Mouse (Mus musculus) kidney, adult 11 months (tissue): ENCODE measurements at regions not wholly inside any gene's neighbourhood (a gene's known extent, or its start where the extent isn't known, plus 50 kb on each side); places are given as distances from the start of the nearest gene placed in this dataset.

Experiments used
- DNase-seq: peaks from one replicate; pipeline ENCODE4 v3.0.0; 2022

DNA sequence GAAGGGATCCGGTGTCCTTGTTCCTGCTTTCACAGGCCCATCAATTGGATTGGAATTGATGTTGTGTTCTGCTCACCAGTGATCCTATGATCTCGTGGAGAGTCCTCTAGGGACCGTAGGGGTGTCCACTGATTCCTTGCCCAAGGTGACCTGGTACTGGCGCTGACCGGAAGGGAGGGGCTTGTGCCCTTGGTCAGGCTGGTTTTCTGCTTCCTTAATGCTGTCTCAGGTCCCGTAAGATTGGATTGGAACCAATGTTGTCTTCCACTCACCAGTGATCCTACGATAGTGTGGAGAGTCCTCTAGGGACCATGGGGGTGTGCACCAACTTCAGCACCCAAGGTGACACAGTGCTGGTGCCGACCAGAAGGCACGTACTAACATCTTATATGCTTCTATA lies 324.9 kb upstream of the Ptchd4 start:
- no peak for DNase-seq

GRCm38 (mm10) chr17:42008415-42008814 lies 307.3 kb upstream of the Ptchd4 start:
- no peak for DNase-seq

DNA sequence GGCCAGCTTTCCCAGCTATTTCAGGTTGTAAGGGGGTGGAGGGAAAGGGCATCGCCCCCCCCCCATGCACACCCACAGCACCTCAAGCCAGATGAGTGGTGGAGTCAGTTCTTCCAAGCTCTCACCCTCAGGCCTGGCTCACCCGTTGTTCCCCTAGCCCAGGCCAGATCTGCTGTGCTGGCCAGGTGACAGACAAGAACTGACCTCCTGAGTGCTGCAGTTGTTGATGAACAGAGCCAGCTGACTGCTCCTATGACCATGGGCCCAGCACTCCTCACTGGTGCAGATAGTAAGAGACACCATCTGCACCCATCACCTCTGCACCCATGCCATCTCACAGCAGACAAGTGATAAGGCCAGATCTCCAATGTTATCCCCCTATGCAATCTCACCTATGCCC lies 291.5 kb upstream of the Ptchd4 start:
- DNase-seq = no peak

GRCm38 (mm10) chr17:42027253-42027652 lies 288.5 kb upstream of the Ptchd4 start:
- DNase-seq = no peak

GRCm38 (mm10) chr17:42029452-42029851 lies 286.3 kb upstream of the Ptchd4 start:
- no peak for DNase-seq

- DNase-seq = no peak
Observed at GRCm38 (mm10) chr17:42037089-42037488, 278.7 kb upstream of the Ptchd4 start.

DNA sequence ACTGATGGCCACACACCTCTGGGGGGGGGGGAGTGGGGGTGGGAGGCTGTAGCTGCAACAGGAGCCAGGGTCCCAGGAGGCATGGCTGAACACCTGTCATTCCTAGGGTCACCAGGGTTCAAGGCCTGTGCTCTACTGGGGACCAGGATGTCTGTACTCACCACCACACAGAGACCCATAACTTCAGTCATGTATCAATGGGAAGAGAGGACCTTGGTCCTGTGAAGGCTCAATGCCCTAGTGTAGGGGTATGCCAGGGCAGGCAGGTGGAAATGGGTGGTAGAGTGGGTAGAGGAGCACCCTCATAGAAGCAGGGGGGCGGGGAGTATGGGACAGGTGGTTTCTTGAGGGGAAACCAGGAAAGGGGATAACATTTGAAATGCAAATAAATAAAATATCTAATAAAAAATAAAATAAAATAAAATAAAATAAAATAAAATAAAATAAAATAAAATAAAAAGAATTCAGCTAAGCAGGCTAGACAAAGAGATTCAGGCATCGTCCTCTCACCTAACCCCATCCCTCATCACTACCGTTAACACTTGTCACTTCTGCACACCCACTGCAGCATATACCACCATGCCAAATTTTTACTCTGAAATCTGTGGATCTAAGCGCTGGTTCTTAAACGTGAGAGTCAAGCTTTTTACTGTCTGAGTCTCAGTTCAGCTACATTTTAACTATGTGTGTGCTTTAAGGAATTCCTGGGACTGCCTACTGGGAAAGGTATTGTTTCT lies 265.8 kb upstream of the Ptchd4 start:
- no peak for DNase-seq

DNA sequence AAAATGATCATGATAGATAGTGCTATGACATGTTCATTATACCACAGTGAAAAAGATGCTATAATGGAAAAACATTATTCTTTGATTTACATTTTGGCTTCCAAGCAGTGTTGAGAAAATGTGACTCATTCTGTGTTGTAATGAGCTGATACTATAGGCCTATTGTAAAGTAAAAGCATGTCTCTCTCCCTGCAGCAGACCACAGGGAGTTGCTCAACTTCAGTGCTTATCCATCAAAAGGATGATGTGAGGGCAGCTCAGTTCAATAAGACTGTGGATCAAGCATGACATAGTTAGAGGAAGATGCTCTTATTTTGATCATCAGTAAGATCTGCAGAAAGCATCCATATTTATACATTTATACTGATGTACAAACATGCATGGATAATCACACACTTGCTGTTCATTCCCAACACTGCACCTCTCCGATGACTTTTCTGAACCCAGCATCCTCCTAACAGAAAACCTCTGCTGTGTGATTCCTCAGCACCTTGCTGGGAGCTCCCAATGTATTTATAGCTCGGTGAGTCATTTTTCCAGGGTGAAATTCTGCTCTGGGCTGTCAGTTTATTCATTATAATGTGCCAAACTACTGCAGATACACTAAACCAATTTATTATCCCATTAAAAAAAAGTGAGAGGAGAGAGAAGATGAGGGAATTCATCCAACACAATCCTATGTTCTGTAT lies 224.8 kb upstream of the Ptchd4 start:
- no peak for DNase-seq

GRCm38 (mm10) chr17:42113684-42114083 lies 202.1 kb upstream of the Ptchd4 start:
- no peak for DNase-seq

- peak; percentile 80 for DNase-seq
Observed at GRCm38 (mm10) chr17:42120759-42121158, 195.0 kb upstream of the Ptchd4 start.

DNA sequence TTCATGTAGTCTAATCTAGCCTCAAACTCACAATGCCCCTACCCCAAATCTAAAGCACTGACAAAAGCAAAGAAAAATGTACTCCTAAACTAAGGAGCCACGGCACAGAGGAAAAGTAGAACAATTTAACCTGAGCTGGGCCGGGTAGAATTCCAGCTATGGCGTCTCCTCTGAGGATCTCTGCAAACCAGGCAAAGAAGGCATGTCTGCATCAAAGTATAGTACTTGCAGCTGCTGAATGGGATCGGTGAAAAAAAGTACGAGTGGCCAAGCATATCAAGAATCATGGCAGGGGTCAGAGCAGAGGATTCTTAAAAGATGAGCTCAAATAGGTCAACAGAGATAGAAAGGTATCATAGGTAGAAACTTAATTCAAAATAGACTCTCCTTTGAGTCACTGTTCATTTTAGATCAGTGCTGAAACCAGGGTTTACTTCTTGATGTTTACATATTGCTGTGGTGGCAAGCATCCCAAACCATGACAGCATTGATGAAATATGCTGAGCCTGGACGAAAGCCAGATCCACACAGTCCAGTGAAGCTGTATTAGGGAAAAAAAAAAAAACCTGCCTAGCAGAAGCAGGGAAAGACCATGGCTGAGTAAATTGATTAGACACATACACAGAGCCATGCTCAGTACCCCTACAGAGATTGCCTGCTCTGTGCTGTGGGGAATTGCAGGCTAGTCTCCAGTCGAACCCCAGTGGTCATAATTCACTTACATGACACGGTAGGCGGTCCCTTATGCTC lies 189.1 kb upstream of the Ptchd4 start:
- peak; percentile 9 for DNase-seq

- DNase-seq = no peak
Observed at GRCm38 (mm10) chr17:42169391-42170018, 146.2 kb upstream of the Ptchd4 start.

GRCm38 (mm10) chr17:42188531-42188930 lies 127.2 kb upstream of the Ptchd4 start:
- DNase-seq = no peak

- DNase-seq = no peak
Observed at GRCm38 (mm10) chr17:42190206-42190902, 125.4 kb upstream of the Ptchd4 start.
